Mouse (Mus musculus) spleen, postnatal 4 days (tissue): ENCODE measurements around the gene Map3k5.

Experiments
- DNase-seq, 2 experiments: peaks; one replicate each; pipeline ENCODE4 v3.0.0; 2022; ENCODE audit warnings: low spot score in 2 of 2

Gene Map3k5

GRCm38 (mm10) chr10:20056859-20057644, 122.8 kb downstream of the Map3k5 start:
- no peak for DNase-seq

DNA sequence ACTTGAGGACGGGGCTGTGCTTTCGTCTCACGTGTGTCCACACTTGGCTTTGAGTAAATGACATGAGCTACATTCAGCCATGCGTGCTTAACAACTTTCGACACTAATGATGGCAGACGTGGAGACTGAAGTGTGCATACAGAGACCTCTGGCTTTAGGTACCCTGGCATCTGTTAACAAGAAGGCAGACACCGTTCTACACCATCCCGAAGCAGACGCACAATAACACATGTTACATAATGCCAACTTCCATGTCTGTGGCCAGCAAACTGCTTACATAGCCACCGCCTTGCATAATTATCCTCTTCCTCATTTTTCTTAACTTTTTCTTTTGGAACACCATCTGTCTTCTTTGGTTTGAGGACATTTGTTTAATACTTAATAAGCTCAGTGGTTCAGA, 123.8 kb downstream of the Map3k5 start:
- no peak for DNase-seq

GRCm38 (mm10) chr10:20058841-20059240, 124.6 kb downstream of the Map3k5 start:
- DNase-seq = peak in 1 of 2 experiments; percentile 18

DNA sequence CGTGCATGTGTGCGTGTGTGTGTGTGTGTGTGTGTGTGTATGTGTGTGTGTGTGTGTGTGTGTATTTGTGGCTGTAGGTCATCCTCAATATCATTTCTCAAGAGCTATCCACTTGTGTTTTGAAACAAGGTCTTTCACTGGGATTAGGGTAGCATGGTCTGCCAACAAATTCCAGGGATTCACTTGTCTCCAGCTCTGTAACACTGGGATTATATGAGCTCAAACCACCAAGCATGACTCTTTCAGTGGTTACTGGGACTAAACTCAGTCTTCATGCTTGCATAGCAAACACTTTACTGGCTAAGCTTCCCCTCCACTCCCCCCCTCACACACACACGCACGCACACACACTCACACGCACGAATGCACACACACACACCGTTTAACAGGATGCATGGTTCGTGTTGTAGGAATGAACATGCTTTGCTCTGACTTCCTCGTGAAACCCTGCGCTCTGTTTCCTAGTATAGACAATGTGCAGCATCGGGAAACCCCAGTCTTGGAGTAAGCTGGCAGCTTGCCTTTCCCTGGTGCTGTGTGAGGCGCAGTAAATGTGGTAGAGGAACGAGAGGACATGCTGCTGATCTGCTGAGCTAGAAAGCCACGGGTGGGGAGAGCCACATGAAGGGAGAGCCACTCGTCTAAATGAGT, 126.2 kb downstream of the Map3k5 start:
- DNase-seq = peak in 1 of 2 experiments; percentile 15

DNA sequence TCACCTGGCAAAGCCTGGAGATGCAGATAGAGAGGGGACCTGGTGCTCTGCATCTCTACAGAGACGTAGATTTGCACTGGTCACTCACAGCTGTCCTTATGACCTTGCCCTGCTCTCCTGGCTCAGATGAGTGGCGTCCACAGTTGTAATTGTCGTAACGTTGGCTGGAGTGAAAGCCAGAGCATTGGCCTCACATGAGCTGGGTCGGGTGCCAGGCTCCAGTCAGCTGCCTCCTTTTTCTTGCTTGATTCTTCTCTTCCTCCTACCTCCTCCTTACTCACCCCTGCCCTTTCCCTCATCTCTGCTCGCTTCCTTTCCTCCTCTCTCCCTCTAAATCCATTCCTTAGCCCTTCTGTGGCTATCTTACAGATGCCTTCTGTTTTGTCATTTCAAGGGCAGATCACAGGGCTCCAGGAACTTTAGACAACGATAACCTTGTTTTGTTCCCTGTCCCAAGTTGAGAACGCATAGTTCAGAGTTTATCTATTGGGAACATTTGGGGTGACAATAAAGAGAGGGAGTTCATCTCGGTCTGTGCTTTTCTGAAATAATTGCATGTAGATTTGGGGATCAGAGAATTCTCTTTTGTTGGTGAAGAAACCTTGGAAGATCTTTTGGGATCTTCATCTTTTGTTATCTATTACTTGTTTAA, 130.4 kb downstream of the Map3k5 start:
- no peak for DNase-seq

- DNase-seq = no peak
These were observed 131.9 kb downstream of the Map3k5 start for GRCm38 (mm10) chr10:20066069-20066665.

GRCm38 (mm10) chr10:20069771-20070460, 135.6 kb downstream of the Map3k5 start:
- DNase-seq = no peak

- no peak for DNase-seq
These were observed 136.4 kb downstream of the Map3k5 start for GRCm38 (mm10) chr10:20070576-20071109.

DNA sequence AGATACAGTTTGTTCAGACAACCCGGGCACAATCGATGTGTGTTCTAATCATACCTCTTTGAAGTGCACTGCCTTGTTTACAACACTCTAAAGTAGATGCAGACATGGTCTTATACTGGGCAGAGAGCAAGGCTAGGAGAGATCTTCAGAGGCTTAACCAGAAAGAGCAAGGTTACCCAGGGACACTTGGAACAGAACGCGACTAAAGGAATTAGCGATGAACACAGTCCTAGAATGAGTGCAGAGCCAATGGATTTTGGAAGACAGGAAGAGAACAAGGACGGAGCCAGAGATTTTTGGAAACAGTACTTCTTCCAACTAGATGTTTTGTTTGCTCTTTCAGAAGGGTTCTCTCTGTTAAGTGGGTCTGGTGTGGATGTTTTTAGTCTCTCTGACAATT, 137.4 kb downstream of the Map3k5 start:
- DNase-seq = no peak

- peak; percentile 71 to 85 for DNase-seq
These were observed 139.1 kb downstream of the Map3k5 start for GRCm38 (mm10) chr10:20073236-20073893.

GRCm38 (mm10) chr10:20076541-20077469, 142.5 kb downstream of the Map3k5 start:
- DNase-seq = no peak

GRCm38 (mm10) chr10:20078350-20078749, 144.1 kb downstream of the Map3k5 start:
- no peak for DNase-seq

DNA sequence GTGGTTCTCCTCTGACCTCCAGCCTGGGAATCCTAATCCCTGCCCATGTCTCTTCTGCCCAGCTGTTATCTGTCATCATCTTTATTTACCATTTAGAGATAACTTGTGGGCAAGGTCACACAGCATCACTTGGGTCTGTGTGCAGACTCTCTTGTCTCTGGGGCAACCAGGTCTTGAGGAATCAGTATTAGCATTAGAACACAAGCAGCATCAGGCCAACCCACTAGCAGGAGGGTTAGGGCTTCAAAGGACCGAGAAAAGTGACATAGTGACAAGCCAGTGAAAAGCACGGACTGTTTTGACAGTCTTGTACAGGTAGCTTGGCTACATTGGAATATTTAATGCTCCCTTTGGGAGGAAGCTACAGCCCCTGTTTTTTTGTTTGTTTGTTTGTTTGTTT, 153.6 kb downstream of the Map3k5 start:
- no peak for DNase-seq

DNA sequence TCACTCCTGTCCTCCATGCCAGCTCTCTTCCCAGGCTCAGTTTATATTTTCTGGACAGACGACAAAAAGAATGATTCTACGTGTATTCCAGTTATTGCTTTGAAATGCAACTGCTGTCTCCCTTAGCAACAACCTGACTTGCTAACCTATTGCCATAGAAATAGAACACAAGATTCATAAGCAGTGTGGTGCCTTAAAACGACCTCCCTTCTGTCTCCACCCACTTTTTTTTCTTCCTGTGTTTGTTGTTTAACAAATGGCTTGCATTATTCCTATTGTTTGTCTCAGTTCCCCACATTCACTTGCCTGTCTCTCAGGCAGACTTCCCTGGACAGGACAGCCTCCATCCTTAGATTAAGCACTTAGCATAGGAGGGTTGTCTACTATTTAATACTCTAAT, 154.8 kb downstream of the Map3k5 start:
- DNase-seq = no peak

DNA sequence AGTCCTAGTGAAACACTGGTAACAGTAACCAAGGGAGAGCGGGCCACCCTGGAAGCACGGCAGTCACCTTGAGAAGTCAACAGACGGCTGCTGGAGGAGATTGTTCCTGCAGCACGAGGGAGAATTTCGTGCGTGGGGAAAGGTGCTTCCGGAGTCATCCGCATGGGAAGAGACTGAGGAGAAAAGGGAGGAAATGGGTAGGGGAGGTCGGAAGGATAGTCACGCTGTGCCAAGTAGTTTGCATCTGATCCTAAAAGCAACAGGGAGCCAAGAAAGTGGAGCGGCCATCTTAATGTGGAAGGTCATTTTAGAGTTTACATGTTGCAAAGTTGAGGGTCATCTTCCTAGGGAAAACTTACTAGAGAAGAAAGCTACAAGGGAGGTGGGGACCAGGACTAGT, 155.9 kb downstream of the Map3k5 start:
- DNase-seq = no peak

DNA sequence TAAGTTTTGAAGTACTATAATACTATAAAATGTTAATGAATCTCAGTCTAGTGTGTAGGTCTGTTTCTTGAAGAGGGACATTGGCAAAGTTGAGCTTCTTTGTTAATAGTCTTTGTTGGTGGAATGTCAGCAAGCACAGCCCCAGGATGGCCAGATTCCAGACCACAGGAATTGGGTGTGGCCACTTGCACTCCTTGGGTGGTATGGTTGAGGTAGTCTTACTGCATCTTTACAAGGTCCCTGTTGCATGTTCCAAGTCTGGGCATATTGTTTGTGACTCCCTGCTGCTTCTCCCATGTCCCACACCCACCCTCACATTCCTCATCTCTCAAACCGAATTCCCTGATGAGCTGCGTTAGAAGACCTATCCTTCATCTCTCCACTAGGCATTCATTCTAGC, 157.1 kb downstream of the Map3k5 start:
- DNase-seq = no peak

- DNase-seq = no peak
These were observed 158.1 kb downstream of the Map3k5 start for GRCm38 (mm10) chr10:20092371-20092770.

DNA sequence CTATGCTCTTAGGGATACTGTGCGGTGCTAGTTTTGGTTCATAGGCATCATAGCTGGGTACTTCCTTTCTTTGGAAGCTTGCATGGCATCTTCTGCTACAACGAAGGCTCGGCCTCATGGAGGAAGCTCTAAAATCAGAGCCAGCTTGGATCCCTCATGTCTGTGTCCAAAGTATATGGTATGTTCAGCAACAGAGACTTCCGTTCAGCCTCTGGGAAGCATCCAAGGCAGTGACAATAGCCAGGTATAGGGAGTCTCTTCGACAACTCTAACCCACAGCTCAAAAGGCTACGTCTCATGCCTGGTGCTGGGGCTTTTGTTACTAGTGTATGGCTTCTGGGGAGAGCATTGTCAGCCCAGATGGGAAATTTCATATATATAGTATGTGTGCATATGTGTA, 167.2 kb downstream of the Map3k5 start:
- no peak for DNase-seq

GRCm38 (mm10) chr10:20104271-20104931, 170.1 kb downstream of the Map3k5 start:
- DNase-seq = no peak
